Mouse (Mus musculus) forelimb bud, embryonic 11.5 days (tissue): ENCODE measurements around the gene Rpl21.

Source experiments
- DNase-seq: peaks from one replicate; pipeline ENCODE4 v3.0.0-alpha.2; 2012; ENCODE audit warnings: low read depth, low spot score

The Rpl21 gene

DNA sequence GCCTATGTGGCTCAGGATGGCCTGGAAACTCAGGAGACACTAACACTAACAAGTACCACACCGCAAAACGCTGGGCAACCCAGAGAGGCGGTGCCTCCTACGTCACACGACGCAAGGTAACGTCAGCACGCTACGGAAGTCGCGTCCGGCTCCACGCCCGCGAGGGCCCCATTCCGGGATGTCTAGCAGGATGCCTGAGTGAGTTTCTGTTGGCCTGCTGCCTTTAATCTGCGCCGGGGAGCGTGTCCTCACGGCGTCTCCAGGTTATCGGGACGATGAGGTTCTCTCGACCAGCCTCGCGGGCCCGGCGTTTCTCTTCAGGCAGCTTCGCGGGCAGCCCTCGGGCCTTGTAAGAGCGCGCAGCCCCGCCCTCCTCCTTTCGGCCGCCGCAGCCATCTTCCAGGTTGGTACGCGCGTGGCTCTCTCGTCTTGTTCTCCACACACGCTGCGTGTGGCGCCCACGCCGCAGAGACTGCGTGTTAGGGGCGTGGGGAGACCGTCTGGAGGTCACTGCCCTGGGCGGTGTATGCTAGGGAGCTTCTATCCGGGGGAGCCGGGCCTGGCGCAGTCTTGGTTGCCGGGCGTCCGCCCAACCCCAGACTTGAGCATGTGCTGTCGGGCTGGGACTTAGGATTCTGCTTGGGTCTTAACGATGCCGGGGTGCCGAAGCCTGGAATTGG lies at the start of gene Rpl21:
TSS of gene Rpl21 (plus strand) at position 122 of the 680 bp plus-strand sequence.
- DNase-seq = peak; percentile 93

DNA sequence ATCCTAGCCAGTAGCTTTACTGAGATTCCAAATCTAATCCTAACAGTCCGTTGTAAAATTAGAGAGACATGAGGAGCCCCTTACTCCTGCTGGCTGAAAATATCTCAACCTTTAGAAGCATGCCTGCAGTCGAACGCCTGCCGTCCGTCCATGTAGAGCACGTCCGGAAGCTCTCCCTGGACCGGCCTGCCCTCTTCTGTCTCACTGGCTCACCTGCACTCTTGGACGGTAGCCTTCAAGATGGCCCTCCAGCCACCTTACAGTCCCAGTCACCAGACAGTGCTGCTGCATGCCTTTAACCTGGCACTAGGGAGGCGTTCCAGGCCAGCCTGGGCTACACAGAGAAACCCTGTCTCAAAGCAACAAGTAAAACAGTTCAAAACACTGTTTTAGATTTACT lies 49.4 kb upstream of the Rpl21 start:
- DNase-seq = no peak

GRCm38 (mm10) chr5:146783891-146784290 lies 48.8 kb upstream of the Rpl21 start:
- no peak for DNase-seq

DNA sequence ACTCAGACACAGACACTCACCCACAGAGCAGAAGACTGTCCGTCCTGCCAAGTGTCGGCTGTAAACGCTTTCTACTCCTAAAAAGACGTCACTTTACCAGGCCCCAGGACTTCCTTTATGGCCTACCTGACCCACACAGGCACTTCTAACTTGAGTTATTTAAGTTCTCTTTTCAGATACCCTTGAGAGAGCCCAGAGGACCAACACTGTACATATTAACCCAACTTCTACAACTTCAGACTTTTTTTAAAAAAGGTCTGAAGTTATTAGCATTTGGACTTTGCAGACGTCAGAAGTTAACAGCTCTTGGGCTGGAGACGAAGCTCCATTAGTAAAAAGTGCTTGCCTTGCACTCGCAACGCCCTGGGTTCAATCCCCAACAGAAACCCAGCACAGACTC lies 46.6 kb upstream of the Rpl21 start:
- no peak for DNase-seq

DNA sequence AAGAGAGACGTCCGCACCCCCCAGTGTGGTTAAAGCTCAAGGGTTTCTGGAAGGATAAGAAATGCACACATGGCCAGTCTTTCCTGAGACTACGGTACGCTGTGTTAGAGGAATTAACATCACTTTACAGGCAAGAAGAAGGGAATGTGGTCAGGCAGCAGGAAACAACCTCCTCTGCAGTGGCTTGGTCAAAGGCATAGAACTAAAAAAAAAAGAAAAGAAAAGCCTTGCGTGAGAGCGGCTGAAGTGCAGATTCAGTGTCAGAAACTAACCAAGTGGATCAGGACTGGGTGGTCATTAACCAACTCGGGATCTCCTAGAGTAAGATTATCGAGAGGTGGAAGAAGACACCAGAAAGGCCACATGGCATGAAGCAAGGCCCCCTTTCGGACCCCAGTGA lies 43.3 kb upstream of the Rpl21 start:
- DNase-seq = no peak

DNA sequence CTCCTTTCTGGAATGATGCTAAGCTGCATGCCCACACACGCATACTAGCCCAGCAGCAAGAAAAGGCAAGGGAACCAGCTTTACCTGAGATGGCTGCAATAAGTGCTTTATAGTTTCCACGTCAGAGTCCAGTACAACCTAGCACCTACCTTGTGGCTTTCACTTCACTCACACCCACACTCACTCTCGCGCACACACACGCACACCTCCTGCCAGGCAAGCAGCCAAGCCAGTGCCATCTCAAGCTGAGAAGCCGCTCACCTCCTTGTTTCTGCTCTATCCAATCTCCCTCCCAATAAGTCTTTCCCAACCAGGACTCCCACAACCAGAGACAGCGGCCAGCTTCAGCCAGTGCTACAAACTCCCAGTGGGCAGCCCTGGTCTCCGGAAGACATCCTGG lies 41.7 kb upstream of the Rpl21 start:
- no peak for DNase-seq

DNA sequence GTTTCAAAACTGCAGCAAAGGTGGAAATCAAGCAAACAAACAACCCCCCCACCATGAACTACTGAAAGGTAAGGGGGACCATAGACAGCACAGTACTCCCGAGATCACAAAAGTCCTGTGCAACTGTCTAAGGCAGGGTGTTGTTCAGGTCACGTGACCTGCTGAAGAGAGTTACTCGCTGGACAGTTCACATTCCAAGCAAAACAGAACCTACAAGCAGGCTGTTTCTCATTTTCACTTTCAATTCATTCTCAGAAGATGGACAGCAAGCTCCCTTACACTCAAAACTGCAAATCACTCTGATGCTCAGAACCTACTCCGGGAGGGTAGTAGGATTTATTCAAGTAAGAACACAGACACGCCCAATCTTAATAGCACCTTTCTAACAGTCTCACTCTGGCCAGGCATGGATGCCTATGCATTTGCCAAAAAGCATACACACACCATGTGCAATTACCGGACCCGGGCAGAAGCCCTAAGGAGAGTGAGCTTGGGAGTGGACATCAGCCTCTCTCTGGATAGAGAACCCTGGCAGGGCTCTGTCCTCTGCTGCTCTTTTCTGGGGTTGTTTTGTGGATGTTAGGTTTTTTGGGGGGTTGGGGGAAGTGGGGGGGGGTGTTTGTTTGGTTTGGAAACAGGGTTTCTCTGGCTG lies 40.4 kb upstream of the Rpl21 start:
- DNase-seq = no peak

GRCm38 (mm10) chr5:146793630-146794083 lies 39.0 kb upstream of the Rpl21 start:
- no peak for DNase-seq

GRCm38 (mm10) chr5:146794084-146794852 lies 38.4 kb upstream of the Rpl21 start:
- peak; percentile 39 for DNase-seq

- peak; percentile 95 for DNase-seq
Measured at GRCm38 (mm10) chr5:146794853-146795252, 37.8 kb upstream of the Rpl21 start, which contains the start of gene Usp12. TSS of gene Usp12 (minus strand) at chr5:146795006.

- no peak for DNase-seq
Measured at GRCm38 (mm10) chr5:146795728-146796127, 37.0 kb upstream of the Rpl21 start.

DNA sequence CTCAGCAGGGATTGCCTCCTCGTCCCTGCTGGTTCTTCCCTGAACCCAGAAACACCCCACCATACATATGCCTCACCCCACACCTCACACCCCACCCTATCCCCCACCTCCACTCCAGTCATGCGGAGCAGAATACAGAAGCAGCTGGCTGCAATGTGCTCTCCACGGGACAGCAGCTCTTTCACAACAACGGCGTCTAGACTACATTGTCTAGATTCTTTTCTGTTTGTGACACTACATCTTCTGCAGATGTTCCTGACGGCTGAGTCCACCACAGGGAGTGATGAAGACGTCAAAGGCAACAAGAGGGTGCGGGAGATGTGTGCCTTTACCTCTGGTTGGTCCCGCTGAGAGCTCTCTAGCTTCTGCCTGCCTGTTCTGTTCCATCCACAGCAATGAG lies 34.7 kb upstream of the Rpl21 start:
- no peak for DNase-seq

- DNase-seq = no peak
Measured at GRCm38 (mm10) chr5:146806004-146806430, 26.7 kb upstream of the Rpl21 start.

GRCm38 (mm10) chr5:146809951-146810350 lies 22.7 kb upstream of the Rpl21 start:
- DNase-seq = no peak

DNA sequence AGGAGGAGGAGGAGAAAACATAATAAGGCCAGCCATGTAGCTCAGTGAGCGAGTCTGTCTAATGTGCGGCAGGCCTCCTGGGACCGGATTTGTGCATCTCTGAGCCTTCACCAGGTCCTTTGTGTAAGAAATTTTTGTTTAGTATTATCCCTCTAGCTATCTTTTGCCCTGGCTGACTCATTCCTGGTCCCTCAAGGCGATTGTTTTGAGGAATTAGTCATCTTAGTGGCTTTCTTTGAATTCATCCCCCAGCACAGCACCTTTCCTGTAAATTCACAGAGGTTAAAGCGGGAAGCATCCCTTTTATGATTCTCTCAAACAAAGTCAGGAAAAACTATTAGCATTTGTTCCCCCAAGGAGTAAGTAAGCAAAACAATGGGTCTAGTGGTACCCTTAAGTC lies 19.8 kb upstream of the Rpl21 start:
- no peak for DNase-seq

DNA sequence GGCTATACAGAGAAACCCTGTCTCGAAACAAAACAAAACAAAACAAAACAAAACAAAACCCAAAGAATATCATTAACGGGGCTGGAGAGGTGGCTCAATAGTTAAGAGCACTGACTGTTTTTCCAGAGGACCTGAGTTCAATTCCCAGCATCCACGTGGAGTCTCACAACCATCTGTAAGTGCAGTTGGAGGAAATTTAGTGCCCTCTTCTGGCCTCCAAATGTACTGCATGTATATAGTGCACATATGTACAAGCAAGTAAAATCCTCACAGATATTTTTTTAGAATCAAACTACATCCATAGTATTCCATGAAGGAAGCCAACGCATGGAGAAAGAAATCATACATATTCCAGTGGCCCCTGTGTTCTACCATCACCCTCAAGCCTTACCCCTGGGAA lies 19.3 kb upstream of the Rpl21 start:
- no peak for DNase-seq

GRCm38 (mm10) chr5:146815394-146815793 lies 17.3 kb upstream of the Rpl21 start:
- no peak for DNase-seq

DNA sequence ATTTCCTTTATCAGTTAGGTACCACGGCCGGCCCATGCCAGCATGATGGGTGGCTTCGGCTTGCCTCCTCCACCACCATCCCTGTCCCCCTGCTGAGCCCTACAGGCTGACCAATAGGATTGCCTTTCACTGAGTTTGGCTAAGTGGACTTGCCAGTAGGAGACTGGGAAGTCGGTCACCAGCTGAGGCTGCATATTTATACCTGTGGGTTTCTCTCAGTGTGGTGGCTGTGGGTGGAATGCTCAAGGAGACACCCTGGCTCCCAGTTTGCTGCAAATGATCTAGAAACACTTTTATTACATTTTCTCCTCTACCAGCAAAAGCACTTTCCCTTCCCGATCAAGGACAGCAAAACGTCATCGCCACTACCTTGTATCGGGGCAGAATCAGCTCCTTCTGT lies 15.1 kb upstream of the Rpl21 start:
- no peak for DNase-seq

DNA sequence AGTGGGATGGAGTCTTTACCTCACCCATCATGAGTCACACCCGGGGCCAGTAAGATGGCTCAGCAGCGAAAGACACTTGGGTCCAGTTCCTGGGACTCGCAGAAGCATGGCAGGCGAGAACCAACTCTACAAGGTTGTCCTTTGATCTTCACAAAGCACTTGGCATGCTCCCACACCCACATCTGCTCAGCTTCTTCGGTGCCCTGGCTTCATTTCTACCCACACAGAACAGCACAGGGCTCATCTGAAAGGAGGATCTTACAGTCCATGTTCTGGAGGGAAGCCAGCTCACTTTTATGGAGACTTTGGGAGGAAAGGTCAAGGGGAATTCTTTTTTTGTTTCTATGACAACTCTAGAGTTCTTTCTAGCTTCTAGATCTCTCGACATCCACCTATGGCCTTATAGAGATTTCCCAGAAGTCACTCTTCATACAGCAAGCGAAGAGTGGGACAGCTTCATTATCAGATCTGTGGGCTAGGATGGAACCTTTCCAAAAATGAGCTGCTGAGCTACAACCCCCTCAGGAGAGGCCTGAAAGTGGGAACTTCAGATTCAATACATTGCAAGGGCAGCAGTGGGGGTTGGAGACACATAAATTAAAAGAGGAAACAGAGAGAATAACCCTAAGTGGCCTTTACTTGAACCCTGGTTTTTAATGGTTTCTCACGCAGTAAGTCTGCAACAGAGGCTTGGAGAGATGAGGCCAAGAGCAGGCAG lies 13.6 kb upstream of the Rpl21 start:
- DNase-seq = no peak

GRCm38 (mm10) chr5:146823005-146823404 lies 9.7 kb upstream of the Rpl21 start:
- DNase-seq = no peak

DNA sequence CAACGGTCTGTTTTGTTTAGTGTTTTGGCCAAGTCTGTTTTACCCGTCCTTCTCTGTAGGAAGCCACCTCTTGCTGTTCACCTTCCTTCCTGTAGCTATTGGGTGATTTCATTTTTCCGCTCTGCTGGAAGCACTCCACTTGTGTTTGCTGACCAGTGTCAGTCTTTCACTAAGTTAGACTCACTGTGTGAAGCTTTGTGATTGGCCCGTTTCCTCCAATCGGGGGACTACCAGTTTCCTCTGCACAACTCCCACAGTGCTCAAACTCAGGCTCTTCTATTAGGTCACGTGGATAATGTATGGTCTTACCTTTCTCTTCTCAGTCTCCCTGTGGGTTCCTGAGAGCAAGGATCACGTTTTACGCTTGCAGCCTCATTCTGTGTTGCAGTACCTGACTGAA lies 3.2 kb upstream of the Rpl21 start:
- no peak for DNase-seq

GRCm38 (mm10) chr5:146832435-146832768 lies 288 bp upstream of the Rpl21 start:
- DNase-seq = no peak
